Mouse (Mus musculus) cerebellum, adult 9-10 months (tissue): ENCODE results near the gene Iqcf4.
"Not testable (repeated sequence)": the region's sequence is repeated elsewhere in the genome, so short reads cannot be mapped to it uniquely, and the experiment has no call there.

ENCODE experiments used
- DNase-seq: peaks from one replicate; pipeline ENCODE4 v3.0.0; 2022

Iqcf4 gene

GRCm38 (mm10) chr9:106570896-106571295 lies at the start of gene Iqcf4:
TSS of gene Iqcf4 (minus strand) at chr9:106570996.
- no peak for DNase-seq

GRCm38 (mm10) chr9:106617496-106617895 lies 46.7 kb upstream of the Iqcf4 start:
- DNase-seq, result no peak

GRCm38 (mm10) chr9:106616306-106616705 lies 45.5 kb upstream of the Iqcf4 start:
- no peak for DNase-seq

GRCm38 (mm10) chr9:106614616-106615015 lies 43.8 kb upstream of the Iqcf4 start:
- no peak for DNase-seq

GRCm38 (mm10) chr9:106613951-106614350 lies 43.2 kb upstream of the Iqcf4 start:
- DNase-seq, result no peak

- DNase-seq, result no peak
Measured at GRCm38 (mm10) chr9:106610727-106611126, 39.9 kb upstream of the Iqcf4 start.

- peak; percentile 26 for DNase-seq
Measured at GRCm38 (mm10) chr9:106600546-106600945, 29.8 kb upstream of the Iqcf4 start.

GRCm38 (mm10) chr9:106598466-106598865 lies 27.7 kb upstream of the Iqcf4 start:
- no peak for DNase-seq

GRCm38 (mm10) chr9:106595836-106596235 lies 25.0 kb upstream of the Iqcf4 start:
- no peak for DNase-seq

GRCm38 (mm10) chr9:106595402-106595801 lies 24.6 kb upstream of the Iqcf4 start:
- not testable (repeated sequence) for DNase-seq

- DNase-seq, result no peak
Measured at GRCm38 (mm10) chr9:106592158-106592557, 21.4 kb upstream of the Iqcf4 start.

- no peak for DNase-seq
Measured at GRCm38 (mm10) chr9:106582552-106582951, 11.8 kb upstream of the Iqcf4 start.

- DNase-seq, result no peak
Measured at GRCm38 (mm10) chr9:106580016-106580415, 9.2 kb upstream of the Iqcf4 start.

GRCm38 (mm10) chr9:106576112-106576511 lies 5.3 kb upstream of the Iqcf4 start:
- no peak for DNase-seq

- no peak for DNase-seq
Measured at GRCm38 (mm10) chr9:106573366-106573765, 2.6 kb upstream of the Iqcf4 start.

GRCm38 (mm10) chr9:106572186-106572585 lies 1.4 kb upstream of the Iqcf4 start:
- no peak for DNase-seq

GRCm38 (mm10) chr9:106566437-106566836 lies 4.4 kb downstream of the Iqcf4 start:
- no peak for DNase-seq

- DNase-seq, result no peak
Measured at GRCm38 (mm10) chr9:106564025-106564424, 6.8 kb downstream of the Iqcf4 start.

- DNase-seq, result no peak
Measured at GRCm38 (mm10) chr9:106562291-106562690, 8.5 kb downstream of the Iqcf4 start.

GRCm38 (mm10) chr9:106561531-106561930 lies 9.3 kb downstream of the Iqcf4 start, which contains the start of gene Iqcf3:
TSS of gene Iqcf3 (minus strand) at chr9:106561631.
- no peak for DNase-seq

- DNase-seq, result no peak
Measured at GRCm38 (mm10) chr9:106534975-106535374, 35.8 kb downstream of the Iqcf4 start.

GRCm38 (mm10) chr9:106534296-106534695 lies 36.5 kb downstream of the Iqcf4 start:
- DNase-seq, result no peak

- DNase-seq, result no peak
Measured at GRCm38 (mm10) chr9:106531833-106532232, 39.0 kb downstream of the Iqcf4 start.

- no peak for DNase-seq
Measured at GRCm38 (mm10) chr9:106519909-106520308, 50.9 kb downstream of the Iqcf4 start.

- DNase-seq, result no peak
Measured at GRCm38 (mm10) chr9:106519433-106519832, 51.4 kb downstream of the Iqcf4 start.
